11 mouse cellular contexts compared by ENCODE assay signal in genomic region chr8:121468083-121469071, GRCm38 (mm10).
DNase-seq lines count a peak whose midpoint lies in the region; ATAC-seq and TF ChIP-seq lines count a peak whose summit lies in the region.
"Had no signal": no experiment of that assay in that cellular context is flagged by ENCODE, and none has a peak within 500 bp of the region (broad histone marks: within the 10 kb centered on the region; RNA-seq: fewer than 3 reads in every experiment).

No protein-coding gene starts in this region.

- H3K27me3 ChIP-seq in kidney, embryonic 16.5 days (ENCODE audit: insufficient read depth, low read length): no peaks in the 10 kb centered on the region
- no peaks in the 10 kb centered on the region for H3K27me3 ChIP-seq in limb, embryonic 14.5 days (ENCODE audit: control insufficient read depth, insufficient read depth, low read length)
- H3K27me3 ChIP-seq: midbrain, embryonic 13.5 days had no signal

- 56% methylated on average over 49 of the region's 49 CpGs for WGBS in kidney, embryonic 16.5 days
- 42% methylated on average over 49 of the region's 49 CpGs for WGBS in limb, embryonic 14.5 days

- no peak overlapping the region for H3K4me3 ChIP-seq in kidney, embryonic 16.5 days (ENCODE audit: low read length)
- H3K4me3 ChIP-seq in limb, embryonic 14.5 days (replicated peaks; ENCODE audit: low read length): no peak overlapping the region; the same call in 1 of the 2 replicates
- H3K4me3 ChIP-seq: midbrain, embryonic 13.5 days had no signal

- DNase-seq in cerebellum, postnatal 10 days: peak; percentile 43 to 54
- DNase-seq in cerebellum, postnatal 25 days: no peak
- DNase-seq in kidney, adult 8-10 months: no peak
- DNase-seq in brain, adult 2 months (ENCODE audit: low read depth, low spot score): peak; percentile 22
- DNase-seq in limb, embryonic 14.5 days (ENCODE audit: low spot score): peak; percentile 83
- DNase-seq in c-Kit-positive CD71-positive TER-119-positive erythroid progenitor cells, embryonic 14.5 days (ENCODE audit: low spot score): no peak
- DNase-seq: gastrocnemius, postnatal 14 days; kidney, postnatal 10 days had no signal

- H3K27ac ChIP-seq in kidney, embryonic 16.5 days (ENCODE audit: low read length): no peak overlapping the region
- peak overlapping the region; percentile 94 for H3K27ac ChIP-seq in limb, embryonic 14.5 days (replicated peaks; ENCODE audit: low read depth, low read length)
- H3K27ac ChIP-seq: midbrain, embryonic 13.5 days had no signal

- no peaks in the 10 kb centered on the region for H3K36me3 ChIP-seq in kidney, embryonic 16.5 days (ENCODE audit: insufficient read depth, low read length)
- no peaks in the 10 kb centered on the region for H3K36me3 ChIP-seq in limb, embryonic 14.5 days (ENCODE audit: control insufficient read depth, insufficient read depth, low read length)
- H3K36me3 ChIP-seq: midbrain, embryonic 13.5 days had no signal

- no peak overlapping the region for H3K9ac ChIP-seq in kidney, embryonic 16.5 days (replicated peaks; ENCODE audit: low read length)
- no peak overlapping the region for H3K9ac ChIP-seq in limb, embryonic 14.5 days (ENCODE audit: low read depth, low read length, severe bottlenecking)
- H3K9ac ChIP-seq: midbrain, embryonic 13.5 days had no signal

- H3K4me2 ChIP-seq in kidney, embryonic 16.5 days (replicated peaks; ENCODE audit: low read depth, low read length): no peak overlapping the region
- H3K4me2 ChIP-seq in limb, embryonic 14.5 days (replicated peaks; ENCODE audit: low read depth, low read length, severe bottlenecking): peak overlapping the region; percentile 20; the same call in 1 of the 2 replicates
- H3K4me2 ChIP-seq: midbrain, embryonic 13.5 days had no signal

- H3K4me1 ChIP-seq in kidney, embryonic 16.5 days (ENCODE audit: insufficient read depth, low read length): no peaks in the 10 kb centered on the region
- peaks cover 29% of the 10 kb centered on the region for H3K4me1 ChIP-seq in limb, embryonic 14.5 days (ENCODE audit: control insufficient read depth, insufficient read depth, low read length)
- H3K4me1 ChIP-seq: midbrain, embryonic 13.5 days had no signal

- TF ChIP-seq POLR2A in limb, embryonic 14.5 days (IDR thresholded peaks at IDR 0.05; ENCODE audit: borderline replicate concordance, extremely low read depth, insufficient read depth, insufficient read length): no peak

- no peaks in the 10 kb centered on the region for H3K9me3 ChIP-seq in kidney, embryonic 16.5 days (ENCODE audit: low read length)
- H3K9me3 ChIP-seq in limb, embryonic 14.5 days (ENCODE audit: control insufficient read depth, low read length): no peaks in the 10 kb centered on the region
- H3K9me3 ChIP-seq: midbrain, embryonic 13.5 days had no signal

- peak; percentile 9; the same call in 1 of the 2 replicates for ATAC-seq in kidney, embryonic 16.5 days (ENCODE audit: low FRiP score, low TSS enrichment)
- ATAC-seq in limb, embryonic 14.5 days (ENCODE audit: low FRiP score, low read depth): peak; percentile 84
- no peak for ATAC-seq in monocyte, adult 5-6 weeks (replicated peaks; ENCODE audit: insufficient number of reproducible peaks, low FRiP score, low TSS enrichment, poor library complexity, severe bottlenecking)
- ATAC-seq: midbrain, embryonic 13.5 days had no signal

Comparison
In these comparisons a context has a peak if more than half of its experiments do, and no peak if none do; other contexts are left out.
1. DNase-seq: peak in cerebellum, postnatal 10 days (2 of 2), brain, adult 2 months (single experiment) and limb, embryonic 14.5 days (single experiment); none in cerebellum, postnatal 25 days (0 of 2), kidney, adult 8-10 months (0 of 2) and c-Kit-positive CD71-positive TER-119-positive erythroid progenitor cells, embryonic 14.5 days (single experiment).